Mouse (Mus musculus) kidney, postnatal 25 days (tissue): ENCODE data around the gene Gm4881.

ENCODE experiments used
- DNase-seq, 2 experiments: peaks; one replicate each; pipeline ENCODE4 v3.0.0; 2021; ENCODE audit warnings: mixed read lengths in 2 of 2

The Gm4881 gene

GRCm38 (mm10) chr7:24892125-24892583 is 52.1 kb downstream of the Gm4881 start:
- DNase-seq = no peak

GRCm38 (mm10) chr7:24891241-24892124 is 52.8 kb downstream of the Gm4881 start:
- DNase-seq = no peak

GRCm38 (mm10) chr7:24890281-24891216 is 53.7 kb downstream of the Gm4881 start:
- DNase-seq = peak; percentile 63 to 81

GRCm38 (mm10) chr7:24889431-24890220 is 54.7 kb downstream of the Gm4881 start:
- DNase-seq = peak; percentile 78 to 90

- no peak for DNase-seq
Observed at GRCm38 (mm10) chr7:24887096-24887495, 57.2 kb downstream of the Gm4881 start.

- peak; percentile 66 to 73 for DNase-seq
Observed at GRCm38 (mm10) chr7:24886308-24886633, 58.0 kb downstream of the Gm4881 start.

- DNase-seq = no peak
Observed at GRCm38 (mm10) chr7:24885468-24886307, 58.6 kb downstream of the Gm4881 start.

GRCm38 (mm10) chr7:24884693-24885291 is 59.5 kb downstream of the Gm4881 start:
- DNase-seq = peak in 1 of 2 experiments; percentile 21

- DNase-seq = peak; percentile 99 to 100
Observed at GRCm38 (mm10) chr7:24883896-24884692, 60.2 kb downstream of the Gm4881 start, which contains the start of gene Rps19. Gene Rps19, plus strand, starts transcription at chr7:24884371.

- no peak for DNase-seq
Observed at GRCm38 (mm10) chr7:24882416-24883199, 61.7 kb downstream of the Gm4881 start.

- no peak for DNase-seq
Observed at GRCm38 (mm10) chr7:24879620-24880019, 64.7 kb downstream of the Gm4881 start.

GRCm38 (mm10) chr7:24877588-24877987 is 66.7 kb downstream of the Gm4881 start:
- DNase-seq = no peak
